Mouse (Mus musculus) E14TG2a.4 (cell line): ENCODE measurements at regions not wholly inside any gene's neighbourhood (a gene's known extent, or its start where the extent isn't known, plus 50 kb on each side); places are given as distances from the start of the nearest gene placed in this dataset.

Experiments
- CTCF ChIP-seq: conservative IDR thresholded peaks from 2 replicates; pipeline ENCODE4 v1.5.1; 2014; ENCODE audit warnings: low read length
- NANOG ChIP-seq: IDR thresholded peaks from 2 replicates; pipeline ENCODE4 v1.6.1; 2014; ENCODE audit warnings: borderline replicate concordance, low read length, mixed read lengths

- TF ChIP-seq CTCF = no peak
- TF ChIP-seq NANOG = no peak
These were observed 123.3 kb upstream of the Sox11 start for GRCm38 (mm10) chr12:27465499-27466150.
